Mouse (Mus musculus): ENCODE measurements around the gene Tbc1d5.

GRCm38 (mm10) chr17:51195561-51195960 lies 16.4 kb upstream of the Tbc1d5 start:
- TF ChIP-seq GATA1 (IDR thresholded peaks at IDR 0.05; ENCODE audit: borderline replicate concordance, low read length) (no peak), FLI1 (IDR thresholded peaks at IDR 0.05; ENCODE audit: low read length) (no peak)

All from megakaryocyte, embryonic 14.5 days (primary cell).